Mouse (Mus musculus) lung, postnatal 10 days (tissue): Measurements from ENCODE around the gene D930020B18Rik.

Source experiments
- DNase-seq: peaks from one replicate; pipeline ENCODE4 v3.0.0; 2021

D930020B18Rik gene

DNA sequence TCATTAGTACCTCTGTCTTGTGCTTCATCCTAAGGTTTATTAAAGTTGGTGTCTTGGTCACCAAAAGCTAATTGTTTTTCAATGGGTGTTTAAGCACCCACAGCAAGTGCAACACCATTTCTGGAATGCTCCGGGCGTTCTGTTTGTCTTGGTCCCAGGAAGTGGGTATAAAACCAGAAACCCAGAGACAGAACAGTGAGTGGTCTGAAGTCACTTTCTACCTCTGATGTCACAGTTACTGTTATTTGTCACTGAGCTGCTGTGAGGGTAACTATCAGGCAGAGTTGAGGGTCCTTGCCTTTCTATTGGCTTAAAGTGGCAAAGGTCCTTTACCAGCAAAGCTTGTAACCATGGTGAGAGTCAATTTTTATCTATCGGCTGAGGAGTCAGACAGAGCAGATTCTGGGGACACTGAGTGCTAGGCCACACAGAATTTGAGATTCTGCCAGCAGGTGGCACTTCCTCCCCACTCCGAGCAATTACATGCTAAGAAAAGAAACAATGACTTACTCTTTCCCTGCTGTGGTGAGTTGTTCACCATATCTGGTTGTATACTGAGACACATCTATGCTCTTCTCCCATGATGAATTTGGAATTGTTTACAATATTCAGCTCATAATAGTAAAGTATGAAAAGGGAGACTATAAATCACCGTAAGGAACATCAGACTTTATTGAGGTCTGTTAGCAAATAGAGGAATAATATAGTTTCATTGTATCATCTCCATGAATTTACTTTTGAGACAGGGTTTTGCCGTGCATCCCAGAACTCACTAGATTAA, 1.0 kb upstream of the D930020B18Rik start:
- no peak for DNase-seq

DNA sequence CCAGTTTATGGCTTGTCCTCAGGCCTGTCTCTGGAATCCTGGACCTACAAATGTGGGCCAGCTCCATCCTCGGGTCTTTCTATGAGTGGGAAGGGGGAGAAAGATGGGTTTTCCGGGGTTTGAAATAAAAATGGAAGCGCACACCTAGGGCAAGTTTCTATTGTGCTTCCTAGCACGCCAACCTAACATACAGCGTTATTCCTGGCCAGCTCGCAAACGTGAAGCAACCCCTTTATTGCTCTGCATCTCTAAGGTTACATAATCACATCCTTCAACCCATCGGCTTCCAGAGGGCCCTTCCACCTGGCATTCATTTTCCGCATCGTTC, 480 bp upstream of the D930020B18Rik start:
- no peak for DNase-seq

DNA sequence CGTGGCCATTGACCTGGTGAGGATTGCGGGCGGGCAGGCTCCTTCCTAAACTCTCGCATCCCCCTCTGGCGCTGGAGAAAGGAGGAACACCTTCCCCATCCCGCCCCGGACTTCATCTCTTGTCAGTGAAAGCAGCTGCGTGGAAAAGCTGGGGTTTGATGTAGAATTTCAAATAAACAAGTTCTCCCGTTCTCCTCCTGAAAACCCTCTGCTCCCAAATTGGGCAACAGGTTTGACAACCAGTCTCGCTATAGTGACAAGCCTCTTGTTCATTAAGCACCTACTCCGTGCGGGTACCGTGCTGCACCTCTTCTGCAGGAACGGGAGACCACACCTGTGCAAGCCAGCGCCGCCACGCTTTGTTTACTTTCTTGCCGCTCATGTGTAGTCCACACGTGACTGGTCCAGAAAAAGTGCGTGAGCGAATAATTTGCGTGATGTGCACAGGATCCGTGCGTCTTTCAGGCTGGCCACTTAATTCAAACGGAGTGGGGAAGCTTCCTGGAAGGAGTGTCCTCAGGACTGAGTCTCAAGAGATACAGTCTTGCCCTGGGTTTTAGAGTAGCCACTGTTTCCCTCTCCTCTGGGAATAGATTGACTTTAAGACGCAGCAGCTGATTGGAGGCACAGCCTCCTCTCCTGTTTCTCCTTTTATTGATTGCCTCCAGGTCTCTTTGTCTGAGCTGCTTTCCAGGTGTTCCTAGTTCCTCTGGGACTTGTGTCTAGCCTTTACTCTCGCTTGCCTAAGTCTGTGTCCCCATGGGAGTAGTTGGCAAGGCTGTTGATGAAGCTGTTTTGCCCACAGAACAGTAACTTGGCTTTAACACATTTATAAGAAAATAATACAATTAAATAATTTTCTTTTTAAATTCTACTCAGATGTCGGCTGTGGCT, 913 bp downstream of the D930020B18Rik start:
- no peak for DNase-seq

DNA sequence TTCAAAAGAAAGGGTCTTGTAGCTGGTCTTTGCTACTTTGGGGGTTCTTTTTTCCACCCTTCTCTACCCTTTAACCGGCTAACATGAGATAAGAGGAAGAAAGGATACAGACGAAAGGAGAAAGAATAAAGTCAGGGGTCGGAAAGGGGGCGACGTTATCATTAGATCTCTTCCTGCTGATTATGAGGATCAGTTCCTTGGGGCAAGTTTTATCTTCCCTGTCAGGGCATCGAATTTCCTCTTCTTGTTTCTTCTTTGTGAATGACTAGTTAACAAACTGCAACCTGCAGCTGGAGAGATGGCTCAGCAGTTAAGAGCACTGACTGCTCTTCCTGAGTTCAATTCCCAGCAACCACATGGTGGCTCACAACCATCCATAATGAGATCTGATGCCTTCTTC, 4.9 kb downstream of the D930020B18Rik start:
- no peak for DNase-seq

DNA sequence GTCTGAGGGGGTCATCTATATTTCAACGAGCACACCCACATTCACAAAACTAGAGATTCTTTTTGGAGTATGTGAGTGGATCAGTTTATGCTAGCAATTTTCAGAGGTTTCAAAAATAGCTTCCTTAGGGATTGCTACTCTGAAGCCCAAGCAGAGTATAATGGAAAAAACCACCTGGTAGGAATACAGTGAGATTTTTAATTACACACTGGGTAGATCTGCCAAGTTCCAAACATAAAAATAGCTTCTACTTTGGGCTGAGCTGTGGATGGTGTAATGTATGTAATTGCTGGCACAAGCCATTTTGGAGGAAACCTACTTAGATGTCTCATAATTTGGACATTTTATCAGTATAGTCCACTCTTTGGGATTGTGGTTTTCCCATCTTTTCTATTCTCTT, 11.7 kb downstream of the D930020B18Rik start:
- DNase-seq, result no peak

DNA sequence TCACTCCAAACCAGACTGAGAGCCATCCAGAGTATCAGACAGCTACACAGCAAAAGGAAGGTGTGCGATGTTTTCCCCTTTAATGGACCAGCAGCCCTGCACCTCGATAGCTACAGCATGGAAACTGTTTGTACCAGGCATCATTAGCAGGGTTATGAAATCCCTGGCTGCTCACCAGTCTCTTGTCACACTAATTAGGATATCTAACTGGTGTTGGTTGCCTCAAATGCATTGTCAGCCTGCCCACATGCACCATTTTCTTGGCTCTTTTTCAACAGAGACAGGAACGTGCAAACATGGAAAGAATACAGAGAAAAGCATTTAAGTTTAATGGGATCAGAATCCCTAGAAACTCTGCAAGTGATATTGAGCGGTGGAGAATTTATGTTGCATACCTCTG, 14.5 kb downstream of the D930020B18Rik start:
- no peak for DNase-seq

DNA sequence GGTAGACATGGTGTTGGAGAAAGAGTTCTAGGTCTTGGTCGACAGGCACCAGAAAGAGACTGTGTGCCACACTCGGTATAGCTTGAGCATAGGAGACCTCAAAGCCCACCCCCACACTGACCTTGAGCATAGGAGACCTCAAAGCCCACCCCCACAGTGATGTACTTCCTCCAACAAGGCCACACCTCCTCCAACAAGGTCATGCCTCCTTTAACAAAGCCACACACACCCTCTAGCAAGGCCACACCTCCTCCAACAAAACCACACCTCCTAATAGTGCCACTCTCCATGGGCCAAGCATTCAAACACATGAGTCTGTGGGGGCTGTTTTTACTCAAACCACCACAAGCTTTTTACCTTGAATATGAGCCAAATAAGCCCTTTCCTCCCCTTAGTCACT, 21.3 kb downstream of the D930020B18Rik start:
- no peak for DNase-seq

DNA sequence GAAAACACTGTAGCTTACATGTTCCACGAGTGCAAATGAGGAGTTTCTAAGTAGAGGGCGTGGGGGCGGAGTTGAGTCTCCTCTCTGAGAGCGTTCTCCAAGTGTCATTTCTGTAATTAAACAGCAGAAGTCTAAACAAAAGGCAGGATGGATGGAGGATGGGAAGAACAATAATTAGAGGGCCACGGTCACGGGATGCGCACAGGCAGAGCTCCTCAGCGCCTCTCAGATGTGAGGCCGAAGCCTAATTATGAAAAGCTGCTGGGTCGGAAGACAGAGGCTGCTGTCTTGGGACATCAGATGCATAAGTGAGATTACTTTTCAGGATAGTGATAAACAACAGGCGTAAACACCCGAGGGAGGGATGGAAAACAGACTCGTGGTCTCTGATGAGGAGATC, 22.2 kb downstream of the D930020B18Rik start:
- DNase-seq, result peak; percentile 21

DNA sequence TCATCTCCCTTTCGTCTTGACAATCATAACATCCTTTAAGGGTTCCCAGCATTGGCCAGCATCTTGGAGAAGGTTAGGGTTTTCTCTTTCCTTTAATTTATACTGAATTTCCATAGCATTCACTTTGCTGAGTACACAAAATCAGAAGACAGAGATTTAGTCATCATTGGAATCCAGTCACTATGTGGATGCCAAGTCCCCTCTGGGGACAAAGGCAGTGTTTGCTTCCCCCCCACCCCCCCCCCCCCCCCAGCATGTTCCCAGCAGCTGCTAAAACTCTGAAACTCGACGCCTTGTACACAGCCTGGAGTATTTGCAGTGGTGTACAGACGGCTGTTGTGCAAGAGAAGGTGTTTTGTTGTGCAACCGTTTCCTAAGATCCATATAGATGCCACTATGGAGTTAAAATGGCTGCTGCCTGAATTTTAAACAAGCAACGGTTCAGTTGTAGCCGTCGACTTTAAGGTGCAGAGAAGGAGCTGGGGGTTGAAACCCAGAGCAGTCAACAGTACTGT, 24.3 kb downstream of the D930020B18Rik start:
- DNase-seq, result no peak

DNA sequence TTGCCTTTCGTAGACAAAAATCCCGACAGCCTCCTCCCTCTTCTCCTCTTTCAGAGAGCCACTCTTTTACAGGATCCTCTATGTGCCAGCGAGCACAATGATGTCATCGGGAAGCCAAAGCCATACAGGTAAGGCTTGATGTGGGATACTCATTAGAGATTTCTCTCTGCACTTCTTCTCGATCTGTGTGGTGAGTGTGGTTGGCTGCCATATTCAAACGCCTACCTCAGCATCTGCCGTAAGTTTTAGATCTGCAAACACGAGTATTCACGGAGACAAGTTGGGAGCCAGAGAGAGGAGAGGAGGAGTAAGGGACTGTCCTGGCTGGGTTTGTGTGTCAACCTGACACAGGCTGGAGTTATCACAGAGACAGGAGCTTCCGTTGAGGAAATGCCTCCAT, 27.7 kb downstream of the D930020B18Rik start:
- DNase-seq, result no peak

DNA sequence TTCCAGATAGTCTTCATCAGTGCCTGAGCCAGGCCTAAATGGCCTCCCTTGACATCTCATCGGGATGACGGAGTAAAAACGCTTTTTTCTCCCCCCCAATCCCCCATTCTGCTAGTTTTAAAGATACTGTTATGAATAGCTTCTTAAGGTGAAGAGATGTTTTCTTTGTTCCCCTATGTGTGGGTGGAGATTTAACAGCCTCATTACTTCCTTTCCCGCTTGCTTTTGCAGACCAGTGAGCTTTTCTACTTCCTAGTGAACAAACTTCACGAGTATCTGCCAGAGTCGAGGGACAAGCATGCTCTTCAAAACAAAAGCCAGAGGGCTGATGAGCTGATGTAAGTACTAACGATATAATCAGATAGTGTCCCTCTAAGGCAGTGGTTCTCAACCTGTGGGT, 35.6 kb downstream of the D930020B18Rik start:
- no peak for DNase-seq

DNA sequence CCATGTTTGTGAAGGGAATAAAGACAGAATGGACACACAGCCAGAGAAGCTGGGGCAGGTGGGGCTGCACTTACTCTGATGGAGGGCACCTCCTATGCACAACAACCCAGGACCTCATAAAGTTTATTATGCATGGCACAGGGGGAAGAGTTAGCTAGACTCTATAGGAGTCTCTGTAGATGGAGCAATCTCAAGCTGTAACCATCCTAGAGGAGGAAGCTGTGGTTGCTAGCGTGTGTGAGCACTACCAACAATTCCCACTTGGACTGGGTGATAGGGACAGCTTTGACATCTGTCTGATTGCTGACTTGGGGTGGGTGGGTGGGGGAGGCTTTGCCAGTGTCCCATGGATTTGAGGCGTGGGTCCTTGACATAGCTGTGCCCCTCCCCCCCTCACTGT, 39.5 kb downstream of the D930020B18Rik start:
- DNase-seq, result no peak

DNA sequence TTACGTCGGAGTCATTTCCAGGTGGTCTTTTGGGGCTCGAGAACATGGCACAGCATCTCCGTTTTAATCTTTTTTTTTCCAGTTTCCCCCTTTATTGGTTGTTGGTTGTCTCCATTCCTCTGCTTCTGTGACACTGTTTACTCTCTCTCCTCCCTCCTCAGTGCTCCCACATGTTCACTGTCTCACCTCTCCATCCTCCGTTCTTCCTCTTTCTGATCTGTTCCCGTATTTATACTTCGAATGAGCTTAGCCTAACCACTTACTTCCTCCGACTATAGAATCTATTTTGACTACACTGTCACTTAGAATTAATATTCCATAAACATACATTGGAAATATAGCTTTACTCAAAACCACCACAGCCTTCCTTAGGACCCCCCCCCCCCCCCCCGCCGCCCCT, 41.2 kb downstream of the D930020B18Rik start:
- no peak for DNase-seq

DNA sequence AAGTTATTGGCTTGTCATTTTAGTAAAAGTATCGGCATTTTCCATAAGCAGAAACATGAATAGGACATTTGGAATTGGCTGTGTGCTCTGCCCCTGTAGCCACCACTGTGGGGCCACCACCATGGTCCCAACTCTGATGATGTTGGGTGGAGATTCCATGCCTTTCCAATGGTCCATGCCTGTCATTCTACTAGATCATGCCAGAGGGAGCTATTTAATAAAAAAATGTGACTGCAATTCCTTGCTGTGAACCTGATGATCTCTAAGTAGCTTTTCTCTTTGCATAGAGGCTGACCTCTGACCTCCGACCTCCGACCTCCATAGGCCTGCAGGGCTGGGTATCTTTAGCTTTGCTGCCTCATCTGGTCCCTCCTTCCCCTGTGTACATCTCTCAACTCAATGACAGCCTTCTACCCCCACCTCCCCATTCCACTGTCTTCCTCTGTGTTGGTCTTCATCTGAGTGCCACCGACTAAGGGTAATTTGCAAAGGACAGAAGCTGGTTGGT, 44.8 kb downstream of the D930020B18Rik start:
- DNase-seq, result peak; percentile 35

DNA sequence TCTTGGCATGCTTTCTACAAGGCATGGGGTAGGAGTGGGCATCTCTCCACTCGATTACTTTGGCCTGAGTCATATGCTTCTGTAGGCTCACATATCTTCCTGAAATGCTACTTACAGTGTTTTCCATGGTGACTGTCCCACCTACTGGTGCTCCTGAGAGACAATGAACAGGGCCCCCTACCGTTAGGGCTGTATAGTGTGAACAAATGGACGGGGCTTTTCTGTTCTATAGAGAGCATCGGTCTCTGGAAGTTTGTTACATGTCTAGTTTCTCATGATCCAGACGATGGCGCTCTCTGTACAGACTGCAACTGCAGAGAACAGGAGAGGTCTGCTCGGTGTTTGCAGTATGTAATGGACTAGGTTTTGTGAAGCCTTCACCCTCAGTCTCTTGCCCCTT, 46.1 kb downstream of the D930020B18Rik start:
- no peak for DNase-seq

DNA sequence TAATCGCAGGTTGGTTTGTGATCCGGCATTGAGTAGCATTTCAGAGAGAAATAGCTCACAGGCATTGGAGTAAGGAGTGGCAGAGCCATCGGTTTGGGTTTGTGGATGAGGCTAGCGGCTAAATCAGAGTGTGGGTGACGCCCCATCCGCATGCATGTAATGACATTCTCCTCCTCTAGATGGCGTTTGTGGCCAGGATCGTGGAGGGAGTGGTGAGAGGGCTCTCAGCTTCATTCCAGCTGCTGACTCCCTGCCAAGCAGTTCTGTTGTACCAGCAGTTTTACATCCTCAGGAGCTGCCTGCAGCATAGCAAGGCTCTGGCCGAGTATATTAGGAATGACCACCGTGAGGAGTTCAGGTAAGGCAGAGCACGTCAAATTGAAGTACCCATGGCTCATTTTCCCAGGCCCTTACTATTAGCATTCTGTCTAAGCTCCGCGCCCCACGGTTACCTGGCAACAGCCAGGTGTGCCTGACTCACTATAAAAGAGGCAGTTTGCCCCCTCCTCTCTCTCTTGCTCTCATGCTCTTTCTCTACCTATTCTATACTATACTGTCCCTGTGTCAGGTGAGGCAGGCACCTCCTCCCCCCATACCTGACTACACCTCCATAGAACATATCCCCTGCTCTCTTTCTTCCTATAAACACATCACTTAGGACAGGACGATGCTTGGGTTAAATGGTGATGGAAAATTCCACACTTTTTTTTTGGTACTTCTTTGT, 48.4 kb downstream of the D930020B18Rik start:
- peak; percentile 93 for DNase-seq

DNA sequence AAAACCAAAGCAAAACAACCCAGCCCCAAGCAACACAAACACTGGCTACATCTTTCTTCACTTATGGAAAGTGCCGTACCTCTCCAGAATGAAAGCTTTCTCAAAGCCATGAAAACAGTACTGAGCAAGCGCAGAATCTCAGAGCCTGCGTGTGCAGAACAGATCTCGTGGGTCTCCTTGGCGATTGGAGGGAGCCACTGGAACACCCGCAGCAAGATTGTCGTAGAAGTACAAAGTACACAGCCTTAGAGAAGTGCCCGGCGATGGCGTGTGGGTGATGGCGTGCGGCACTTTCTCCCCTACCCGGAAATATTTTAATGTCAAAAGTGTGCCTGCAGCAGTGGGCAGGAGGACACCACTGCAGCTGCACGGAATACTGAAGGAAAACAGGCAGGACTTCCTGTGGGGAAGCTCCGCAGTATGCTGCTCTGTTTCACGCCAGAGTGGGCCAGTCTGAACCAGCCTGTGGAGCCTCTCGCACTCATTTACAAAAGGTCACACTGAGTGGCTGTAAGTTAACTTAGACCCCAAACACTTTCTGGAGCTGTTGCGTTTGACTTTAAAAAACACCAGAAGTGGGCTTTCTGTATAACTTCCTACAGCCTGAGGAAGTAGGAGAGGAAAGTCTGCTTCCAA, 51.7 kb downstream of the D930020B18Rik start:
- DNase-seq, result no peak

DNA sequence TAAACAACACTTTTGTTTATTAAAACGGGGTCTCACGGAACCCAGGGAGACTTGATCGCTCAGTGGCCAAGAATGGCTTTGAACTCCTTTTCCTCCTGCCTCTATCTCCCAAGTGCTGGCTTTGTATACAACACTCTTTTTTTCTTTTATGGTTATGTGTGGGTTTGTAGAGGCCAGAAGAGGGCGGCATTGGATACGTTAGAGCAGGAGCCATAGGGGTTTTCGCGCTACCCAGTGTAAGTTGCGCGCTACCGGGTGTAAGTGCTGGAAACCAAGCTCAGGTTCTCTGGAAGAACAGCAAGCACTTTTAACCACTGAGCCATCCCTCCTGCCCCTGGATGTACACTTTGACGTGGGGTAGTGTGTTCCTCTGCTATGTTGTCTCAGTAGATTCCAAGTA, 53.2 kb downstream of the D930020B18Rik start:
- DNase-seq, result no peak

DNA sequence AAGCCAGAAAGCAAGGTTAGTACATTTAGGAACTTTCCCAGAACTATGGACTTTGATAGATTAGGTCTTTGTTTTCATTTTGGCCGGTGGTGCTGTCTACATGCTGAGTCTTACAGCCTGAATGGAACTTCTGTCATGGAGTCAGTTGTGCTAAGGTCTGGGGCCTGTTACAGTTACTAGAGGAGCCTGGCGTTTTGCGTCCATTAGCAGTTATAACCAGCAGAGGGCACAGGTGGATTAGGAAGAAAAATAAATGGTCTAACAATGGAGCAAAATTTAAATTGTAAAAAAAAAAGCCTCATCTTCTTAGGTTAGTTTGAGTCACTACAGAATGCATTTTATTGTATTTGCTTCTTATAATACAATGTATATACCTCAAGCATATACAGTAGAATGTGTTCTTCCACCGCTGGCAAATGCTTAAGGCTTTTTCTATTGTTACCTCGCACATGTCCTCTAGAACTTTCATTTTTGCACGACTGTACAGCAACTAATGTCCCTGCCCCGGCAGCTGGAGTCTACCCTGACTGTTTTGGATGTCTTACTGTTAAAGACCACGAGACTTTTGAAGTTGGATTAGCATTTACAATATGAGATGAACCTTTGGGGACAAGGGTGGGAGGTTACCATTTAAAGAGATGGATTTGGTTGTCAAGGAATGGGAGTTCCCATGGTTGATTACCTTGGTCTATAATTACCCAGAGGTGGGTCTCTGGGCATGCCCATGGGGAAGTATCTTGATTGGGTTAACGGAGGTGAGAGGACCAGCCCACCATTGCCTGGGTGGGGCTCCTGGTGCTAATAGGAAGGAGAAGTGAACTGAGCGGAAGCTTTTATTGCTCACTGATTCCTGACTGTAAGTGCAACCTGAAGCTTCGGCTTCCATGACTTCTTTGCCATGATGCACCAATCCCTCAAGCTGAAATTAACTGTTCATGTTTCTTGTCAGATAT, 60.2 kb downstream of the D930020B18Rik start:
- peak; percentile 84 for DNase-seq

DNA sequence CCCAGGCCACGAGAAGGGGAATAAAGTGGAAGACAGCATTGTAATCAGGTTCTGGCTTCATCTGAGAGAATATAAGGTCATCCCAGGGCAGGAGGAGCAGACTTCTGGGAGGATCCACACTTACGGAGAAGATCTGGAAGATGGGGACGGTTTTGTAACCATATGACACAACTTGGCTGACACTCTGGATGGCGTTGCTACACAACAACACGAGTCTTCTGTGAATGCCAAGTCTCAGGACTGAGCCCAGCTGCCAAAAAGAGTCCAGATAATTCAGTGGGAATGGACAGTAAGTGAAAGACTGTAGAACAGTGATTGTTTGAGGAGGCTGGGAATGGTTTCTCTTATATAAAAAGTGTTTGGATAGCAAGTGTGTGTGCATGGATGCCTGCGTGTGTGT, 62.2 kb downstream of the D930020B18Rik start:
- DNase-seq, result peak; percentile 78

DNA sequence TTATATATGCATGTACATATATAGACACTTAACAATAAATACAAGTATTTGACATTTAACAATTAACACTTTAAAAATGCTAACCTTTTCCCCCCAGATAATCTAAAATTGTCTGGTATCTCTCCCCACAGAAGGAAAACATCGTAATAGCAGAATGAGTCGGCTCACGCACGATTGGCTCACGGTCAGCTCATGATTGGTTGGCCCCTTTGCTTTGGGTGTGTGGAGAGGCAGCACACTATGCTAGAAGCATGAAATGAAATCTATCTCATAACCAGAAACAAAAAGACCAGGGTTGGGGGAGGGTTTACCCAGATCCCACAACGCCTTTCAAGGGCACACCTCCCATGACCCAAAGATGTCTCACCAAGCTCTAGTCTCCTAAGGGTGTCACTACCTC, 63.5 kb downstream of the D930020B18Rik start:
- DNase-seq, result no peak
